Mouse (Mus musculus): ENCODE measurements at regions not wholly inside any gene's neighbourhood (a gene's known extent, or its start where the extent isn't known, plus 50 kb on each side); places are given as distances from the start of the nearest gene placed in this dataset.
A peak's percentile ranks its signal among the peaks of the same experiment; 100 is the strongest.

- TF ChIP-seq CTCF (IDR thresholded peaks at IDR 0.05; ENCODE audit: control insufficient read depth, insufficient read depth, insufficient replicate concordance, low read depth, low read length) (no peak), POLR2A (IDR thresholded peaks at IDR 0.05; ENCODE audit: control insufficient read depth, low read depth, low read length) (peak; percentile 64; the same call in 1 of the 2 replicates)
Observed at GRCm38 (mm10) chr12:27673404-27673803, 331.0 kb upstream of the Sox11 start.

All from testis, adult 2 months (tissue).